Mouse (Mus musculus) heart, adult 2 months (tissue): ENCODE data around the gene Nfatc2.

Source experiments
- CTCF ChIP-seq: fragments of 200-600 bp; IDR thresholded peaks from 2 replicates; pipeline ENCODE4 v1.8.1; 2022; ENCODE audit warnings: antibody characterized with exemption, mild to moderate bottlenecking, moderate library complexity
- EP300 ChIP-seq: fragments of 200-500 bp; IDR thresholded peaks from 2 replicates; pipeline ENCODE4 v1.6.1; 2011; ENCODE audit warnings: low read depth, low read length, control low read depth; ENCODE audit not compliant: insufficient read depth
- POLR2A ChIP-seq: fragments of 200-500 bp; IDR thresholded peaks from 2 replicates; pipeline ENCODE4 v1.6.1; 2011; ENCODE audit warnings: mild to moderate bottlenecking, low read depth, low read length, control low read depth; ENCODE audit not compliant: insufficient read depth

DNA sequence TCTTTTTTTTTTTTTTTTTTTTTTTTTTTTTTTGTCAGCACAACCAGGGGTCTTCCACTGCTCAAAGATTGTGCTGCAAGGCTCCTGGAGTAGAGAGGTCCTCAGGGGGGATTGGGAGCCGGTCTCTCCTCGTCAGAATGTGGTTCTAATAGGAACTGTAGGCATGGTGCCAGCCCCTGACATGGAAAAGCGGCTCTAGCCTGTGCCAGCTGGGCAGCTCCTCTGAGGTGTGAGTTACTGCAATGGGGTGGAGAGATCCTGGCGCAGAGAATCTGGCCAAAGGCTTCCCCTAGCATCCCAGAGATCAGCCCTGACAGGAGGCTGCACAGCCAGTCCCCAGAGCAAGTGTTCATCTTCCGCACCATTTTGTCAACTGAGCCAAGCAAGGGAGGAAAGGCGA, 120.8 kb downstream of the Nfatc2 start:
- no peak for TF ChIP-seq POLR2A
- no peak for TF ChIP-seq CTCF
- TF ChIP-seq EP300 = no peak
